Mouse (Mus musculus) heart, adult 2 months (tissue): ENCODE data around the gene Vmn2r9. TPM values are rescaled to one million over a fixed set of nuclear protein-coding genes. Genes with fewer than 3 reads are reported as not detected.
A peak's percentile ranks its signal among the peaks of the same experiment; 100 is the strongest.
"Not testable (repeated sequence)": the region's sequence is repeated elsewhere in the genome, so short reads cannot be mapped to it uniquely, and the experiment has no call there.

Experiments used
- DNase-seq, 2 experiments: peaks; one replicate each; pipeline ENCODE4 v3.0.0; 2021
- H3K27ac ChIP-seq: fragments of 200-600 bp; 2 replicates; pipeline ENCODE4 v1.8.1; 2022
- H3K27me3 ChIP-seq: fragments of 200-500 bp; 2 replicates; pipeline ENCODE4 v1.6.1; 2012; ENCODE audit warnings: mild to moderate bottlenecking, low read length, inconsistent platforms, mixed read lengths; ENCODE audit not compliant: control insufficient read depth, insufficient read depth
- H3K36me3 ChIP-seq: fragments of 200-500 bp; 2 replicates; pipeline ENCODE4 v1.6.1; 2012; ENCODE audit warnings: low read length, inconsistent platforms; ENCODE audit not compliant: control insufficient read depth, insufficient read depth
- H3K4me1 ChIP-seq: fragments of 200-500 bp; 2 replicates; pipeline ENCODE4 v1.6.1; 2011; ENCODE audit warnings: low read length; ENCODE audit not compliant: control insufficient read depth, insufficient read depth
- H3K4me3 ChIP-seq: fragments of 200-600 bp; 2 replicates; pipeline ENCODE4 v1.8.1; 2022
- H3K79me2 ChIP-seq: fragments of 200-500 bp; replicated peaks from 2 replicates; pipeline ENCODE4 v1.6.1; 2012; ENCODE audit warnings: mild to moderate bottlenecking, inconsistent platforms, low read length, moderate library complexity, mixed read lengths; ENCODE audit not compliant: control insufficient read depth, insufficient read depth
- H3K9ac ChIP-seq: fragments of 200-500 bp; 2 replicates; pipeline ENCODE4 v1.6.1; 2012; ENCODE audit warnings: low read depth, mild to moderate bottlenecking, control low read depth, inconsistent platforms, low read length, mixed read lengths
- CTCF ChIP-seq: fragments of 200-600 bp; IDR thresholded peaks from 2 replicates; pipeline ENCODE4 v1.8.1; 2022; ENCODE audit warnings: antibody characterized with exemption, mild to moderate bottlenecking, moderate library complexity
- EP300 ChIP-seq: fragments of 200-500 bp; IDR thresholded peaks from 2 replicates; pipeline ENCODE4 v1.6.1; 2011; ENCODE audit warnings: low read depth, low read length, control low read depth; ENCODE audit not compliant: insufficient read depth
- POLR2A ChIP-seq: fragments of 200-500 bp; IDR thresholded peaks from 2 replicates; pipeline ENCODE4 v1.6.1; 2011; ENCODE audit warnings: mild to moderate bottlenecking, low read depth, low read length, control low read depth; ENCODE audit not compliant: insufficient read depth
- WGBS: fragments of 180-500 bp; shearing (Covaris S2); methylation state at CpG from one replicate; pipeline ENCODE4 v1.1.7; 2018; 5-methylcytosine and 5-hydroxymethylcytosine counted together
- intact Hi-C: fragments of 180-260 bp; cut with DNase I; formaldehyde crosslinking; loops from one replicate; pipeline ENCODE4 v1.15.1; 2025
- long read RNA-seq: library from polyadenylated mRNA; stranded (forward); transcript quantifications from one replicate; pipeline ENCODE4 v2.0.0, GENCODE M21; 2021
- polyA plus RNA-seq: library from polyadenylated mRNA; depleted of rRNA; stranded (reverse); fragments of >200 nt; gene quantifications from 2 replicates; pipeline ENCODE4 v1.2.3, GENCODE M21; 2012; rRNA removed
- total RNA-seq, 2 experiments: library from RNA; stranded (reverse); gene quantifications; 2 replicates each; pipeline ENCODE4 v1.2.3; 2021

Gene Vmn2r9
- total RNA-seq (not detected), polyA plus RNA-seq (not detected in 2 replicates)
- long read RNA-seq, result 0 reads

GRCm38 (mm10) chr5:108852501-108852900 lies at the start of gene Vmn2r9:
TSS of gene Vmn2r9 (minus strand) at chr5:108852601.
- intact Hi-C loops, result not testable (repeated sequence)
- 35% methylated on average over 1 of the region's 1 CpGs for WGBS

GRCm38 (mm10) chr5:108866746-108867145 lies 14.3 kb upstream of the Vmn2r9 start:
- H3K4me1 ChIP-seq, H3K27me3 ChIP-seq, H3K4me3 ChIP-seq, H3K79me2 ChIP-seq, H3K9ac ChIP-seq, DNase-seq, H3K27ac ChIP-seq, intact Hi-C loops, H3K36me3 ChIP-seq: not testable (repeated sequence)
- WGBS, result 8% methylated on average over 1 of the region's 1 CpGs
- TF ChIP-seq CTCF, result peak; percentile 58

More at GRCm38 (mm10) chr5:108852501-108852900, at the start of gene Vmn2r9:
- not testable (repeated sequence) for DNase-seq, H3K27me3 ChIP-seq, H3K36me3 ChIP-seq, H3K9ac ChIP-seq, H3K4me1 ChIP-seq, H3K4me3 ChIP-seq, H3K79me2 ChIP-seq, H3K27ac ChIP-seq

GRCm38 (mm10) chr5:108849466-108849865 lies 2.9 kb downstream of the Vmn2r9 start:
- H3K9ac ChIP-seq, result no peak overlapping the region
- TF ChIP-seq POLR2A, result no peak
- TF ChIP-seq EP300, result no peak
- no peak for TF ChIP-seq CTCF
- H3K27ac ChIP-seq, result no peak overlapping the region
- no peak overlapping the region for H3K4me3 ChIP-seq
- H3K36me3 ChIP-seq, result no peaks in the 10 kb centered on the region
- WGBS, result 9% methylated on average over 1 of the region's 1 CpGs
- no peak for DNase-seq
- intact Hi-C loops, result no loop called here
- no peaks in the 10 kb centered on the region for H3K79me2 ChIP-seq
- no peaks in the 10 kb centered on the region for H3K27me3 ChIP-seq
- H3K4me1 ChIP-seq, result no peaks in the 10 kb centered on the region

GRCm38 (mm10) chr5:108836156-108836555 lies 16.2 kb downstream of the Vmn2r9 start:
- H3K4me1 ChIP-seq, result no peaks in the 10 kb centered on the region
- whole genome bisulfite sequencing, result 58% methylated on average over 1 of the region's 1 CpGs
- no peaks in the 10 kb centered on the region for H3K79me2 ChIP-seq
- no peaks in the 10 kb centered on the region for H3K36me3 ChIP-seq
- TF ChIP-seq CTCF (0 out of 2 replicates have a peak, but pooled peaks have one; percentile 10), POLR2A (no peak)
- no peak overlapping the region for H3K27ac ChIP-seq
- DNase-seq, result no peak
- H3K4me3 ChIP-seq, result no peak overlapping the region
- intact Hi-C loops, result no loop called here
- no peak overlapping the region for H3K9ac ChIP-seq
- H3K27me3 ChIP-seq, result no peaks in the 10 kb centered on the region

DNA sequence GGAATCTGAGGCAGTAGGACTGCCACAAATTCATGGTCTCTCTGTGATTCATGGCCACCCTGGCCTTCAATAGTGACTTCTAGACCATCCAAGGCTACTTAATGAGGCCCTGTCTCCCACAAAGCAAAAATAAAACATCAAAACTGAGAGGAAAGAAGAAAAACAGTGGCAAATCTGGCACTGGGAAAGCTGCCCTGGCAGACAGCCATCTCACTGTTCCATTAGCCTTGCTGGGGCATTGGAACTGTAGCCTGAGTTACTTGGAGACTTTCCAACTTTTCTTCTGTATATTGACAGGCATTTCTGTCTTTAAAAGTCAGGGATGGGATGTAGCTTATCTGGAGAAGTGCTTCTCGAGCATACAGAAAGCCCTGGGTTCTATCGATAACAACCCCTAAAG lies 29.1 kb downstream of the Vmn2r9 start:
- Histone ChIP-seq H3K36me3 (no peaks in the 10 kb centered on the region), H3K79me2 (no peaks in the 10 kb centered on the region), H3K4me3 (no peak overlapping the region), H3K4me1 (no peaks in the 10 kb centered on the region), H3K27me3 (no peaks in the 10 kb centered on the region), H3K27ac (no peak overlapping the region), H3K9ac (no peak overlapping the region)
- TF ChIP-seq POLR2A (no peak), EP300 (no peak)
- intact Hi-C loops, result no loop called here
- DNase-seq, result no peak
- 48% methylated on average over 2 of the region's 2 CpGs for whole genome bisulfite sequencing

- H3K79me2 ChIP-seq, DNase-seq, H3K27ac ChIP-seq, H3K4me1 ChIP-seq, H3K36me3 ChIP-seq, intact Hi-C loops, H3K27me3 ChIP-seq, H3K4me3 ChIP-seq, H3K9ac ChIP-seq: not testable (repeated sequence)
- 73% methylated on average over 2 of the region's 2 CpGs for WGBS
Observed at GRCm38 (mm10) chr5:108808750-108809149, 43.7 kb downstream of the Vmn2r9 start, which contains the start of gene Vmn2r8. TSS of gene Vmn2r8 (minus strand) at chr5:108808850.

DNA sequence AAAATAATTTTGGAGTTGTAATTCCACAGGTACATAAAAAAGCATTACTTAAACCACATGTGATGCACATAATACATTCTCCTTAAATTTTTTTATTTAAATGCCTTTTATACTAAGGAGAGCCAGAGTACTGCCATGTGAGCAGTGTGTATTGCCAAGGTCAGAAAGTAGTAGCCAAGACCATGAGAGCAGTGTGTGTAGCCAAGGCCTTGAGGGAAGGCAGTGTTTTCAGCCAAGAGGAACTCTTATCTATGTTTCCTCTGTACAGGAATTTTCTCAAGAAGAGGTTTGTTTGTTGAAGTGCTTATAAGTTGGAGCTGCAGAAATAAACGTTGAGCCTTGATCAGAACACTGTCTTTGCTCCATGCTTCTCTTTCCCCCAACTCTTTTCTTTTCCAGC lies 48.8 kb downstream of the Vmn2r9 start:
- intact Hi-C loops, result no loop called here
- DNase-seq, result no peak
- Histone ChIP-seq H3K27me3 (no peaks in the 10 kb centered on the region), H3K27ac (no peak overlapping the region), H3K36me3 (no peaks in the 10 kb centered on the region), H3K4me3 (no peak overlapping the region), H3K9ac (no peak overlapping the region), H3K4me1 (no peaks in the 10 kb centered on the region), H3K79me2 (no peaks in the 10 kb centered on the region)
- no peak for TF ChIP-seq EP300
- TF ChIP-seq CTCF, result no peak
- TF ChIP-seq POLR2A, result no peak
- 5% methylated on average over 1 of the region's 1 CpGs for WGBS

DNA sequence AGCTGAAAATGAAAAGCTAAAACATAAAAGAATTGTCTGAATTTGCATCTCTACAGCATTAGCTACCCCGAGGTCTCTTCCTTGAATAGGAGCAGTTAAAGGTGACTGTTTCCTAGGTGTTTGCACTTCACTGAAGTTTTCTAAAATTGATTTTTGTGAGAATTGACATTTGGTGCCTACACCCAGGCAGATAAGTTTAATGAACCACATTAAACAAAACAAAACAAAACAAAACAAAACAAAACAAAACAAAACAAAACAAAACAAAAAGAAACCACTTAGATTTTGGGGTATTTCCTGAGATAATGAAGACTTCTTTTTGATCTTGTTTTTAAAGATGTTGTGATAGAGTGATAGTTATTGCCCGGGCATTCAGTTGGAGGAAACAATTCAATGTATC lies 57.1 kb downstream of the Vmn2r9 start, which contains the start of gene Tmed11:
Gene Tmed11, minus strand, starts transcription at position 101 of the 400 bp plus-strand sequence.
- WGBS, result 48% methylated on average over 2 of the region's 2 CpGs
- H3K9ac ChIP-seq, H3K4me1 ChIP-seq, intact Hi-C loops, H3K4me3 ChIP-seq, H3K36me3 ChIP-seq, DNase-seq, H3K27me3 ChIP-seq, H3K79me2 ChIP-seq, H3K27ac ChIP-seq: not testable (repeated sequence)
